Comparison of ENCODE assay signal across 9 mouse cellular contexts in the genomic region with DNA sequence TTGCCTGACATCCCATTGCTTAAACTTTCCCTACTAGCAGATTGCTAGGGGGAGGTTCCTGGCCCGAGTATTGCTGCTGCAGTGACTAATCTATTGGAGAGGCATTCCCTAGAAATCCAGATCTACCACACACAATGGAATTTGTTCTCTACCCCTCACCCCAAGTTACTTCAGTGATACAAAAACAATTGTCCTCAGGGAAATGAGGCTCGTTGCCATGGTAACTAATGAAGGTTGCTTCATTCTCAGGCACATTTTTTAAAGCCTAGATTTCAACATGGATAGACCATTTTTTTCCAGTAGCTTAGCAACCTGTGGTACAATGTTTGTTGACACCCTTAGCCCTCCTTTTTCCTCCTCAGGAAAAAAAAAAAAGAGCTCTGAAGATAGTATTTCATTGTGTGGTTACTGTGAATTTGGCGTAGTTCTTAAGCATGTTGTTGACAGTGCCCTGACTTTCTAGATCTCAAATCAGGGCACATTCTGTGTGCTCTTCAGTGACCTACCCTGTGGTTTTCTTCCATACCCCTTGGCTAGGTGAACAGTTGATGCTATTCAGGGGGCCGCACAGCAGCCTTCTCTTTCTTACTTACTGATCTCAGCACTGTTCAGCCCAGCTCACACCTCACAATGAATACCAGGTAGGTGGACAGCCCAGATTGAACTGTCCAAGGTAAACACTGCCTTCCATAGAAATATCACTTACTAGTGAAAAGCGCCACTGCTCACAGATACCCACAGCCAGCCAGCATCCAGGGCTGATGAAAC. TPM values are rescaled to one million over a fixed set of nuclear protein-coding genes. Genes with fewer than 3 reads are reported as not detected.
DNase-seq lines count a peak whose midpoint lies in the region; ATAC-seq and TF ChIP-seq lines count a peak whose summit lies in the region.
"Had no signal": no experiment of that assay in that cellular context is flagged by ENCODE, and none has a peak within 500 bp of the region (broad histone marks: within the 10 kb centered on the region; RNA-seq: fewer than 3 reads in every experiment).

No protein-coding gene starts in this region.

- H3K4me3 ChIP-seq in limb, embryonic 14.5 days (replicated peaks; ENCODE audit: low read length) = no peak overlapping the region
- H3K4me3 ChIP-seq in limb, embryonic 10.5 days = no peak overlapping the region
- H3K4me3 ChIP-seq in midbrain, embryonic 13.5 days (replicated peaks) = no peak overlapping the region
- H3K4me3 ChIP-seq: limb, embryonic 13.5 days had no signal

- no peaks in the 10 kb centered on the region for H3K27me3 ChIP-seq in limb, embryonic 14.5 days (ENCODE audit: control insufficient read depth, insufficient read depth, low read length)
- no peaks in the 10 kb centered on the region for H3K27me3 ChIP-seq in limb, embryonic 10.5 days (ENCODE audit: low read depth, poor library complexity, severe bottlenecking)
- H3K27me3 ChIP-seq in midbrain, embryonic 13.5 days = no peaks in the 10 kb centered on the region
- H3K27me3 ChIP-seq: limb, embryonic 13.5 days had no signal

- WGBS in limb, embryonic 14.5 days = 63% methylated on average over 5 of the region's 5 CpGs
- WGBS in limb, embryonic 10.5 days = 76% methylated on average over 5 of the region's 5 CpGs
- 37% methylated on average over 5 of the region's 5 CpGs for WGBS in midbrain, embryonic 13.5 days

- 0 out of 2 replicates have a peak overlapping the region, but pooled peaks have one; percentile 8 for H3K27ac ChIP-seq in limb, embryonic 14.5 days (replicated peaks; ENCODE audit: low read depth, low read length)
- H3K27ac ChIP-seq in limb, embryonic 10.5 days = no peak overlapping the region
- peak overlapping the region; percentile 77 for H3K27ac ChIP-seq in midbrain, embryonic 13.5 days
- H3K27ac ChIP-seq: limb, embryonic 13.5 days had no signal

- peak; percentile 59 for DNase-seq in limb, embryonic 14.5 days (ENCODE audit: low spot score)
- DNase-seq in limb, embryonic 10.5 days (ENCODE audit: low spot score) = no peak
- DNase-seq in embryo, embryonic 9.5 days (ENCODE audit: extremely low spot score) = peak; percentile 48
- DNase-seq in heart, adult 8-10 months (ENCODE audit: low spot score) = peak; percentile 72
- DNase-seq in layer of hippocampus, postnatal 10 days (ENCODE audit: low spot score in 2 of 2) = peak; percentile 35 to 54
- no peak for DNase-seq in spleen, adult 18-20 months
- no peak for DNase-seq in thymus, postnatal 4 days

- no peak for TF ChIP-seq POLR2A in limb, embryonic 14.5 days (IDR thresholded peaks at IDR 0.05; ENCODE audit: borderline replicate concordance, extremely low read depth, insufficient read depth, insufficient read length)

- H3K4me1 ChIP-seq in limb, embryonic 14.5 days (ENCODE audit: control insufficient read depth, insufficient read depth, low read length) = peaks cover 7% of the 10 kb centered on the region
- H3K4me1 ChIP-seq in limb, embryonic 10.5 days = peaks cover 23% of the 10 kb centered on the region
- H3K4me1 ChIP-seq in midbrain, embryonic 13.5 days (replicated peaks) = peaks cover 44% of the 10 kb centered on the region

- H3K4me2 ChIP-seq in limb, embryonic 14.5 days (replicated peaks; ENCODE audit: low read depth, low read length, severe bottlenecking) = no peak overlapping the region
- peak overlapping the region; percentile 15; the same call in 1 of the 2 replicates for H3K4me2 ChIP-seq in midbrain, embryonic 13.5 days (replicated peaks)
- H3K4me2 ChIP-seq: limb, embryonic 13.5 days had no signal

- no peaks in the 10 kb centered on the region for H3K9me3 ChIP-seq in limb, embryonic 14.5 days (ENCODE audit: control insufficient read depth, low read length)
- H3K9me3 ChIP-seq in limb, embryonic 10.5 days (replicated peaks) = no peaks in the 10 kb centered on the region
- H3K9me3 ChIP-seq in midbrain, embryonic 13.5 days = no peaks in the 10 kb centered on the region
- H3K9me3 ChIP-seq: limb, embryonic 13.5 days had no signal

- no peaks in the 10 kb centered on the region for H3K36me3 ChIP-seq in limb, embryonic 14.5 days (ENCODE audit: control insufficient read depth, insufficient read depth, low read length)
- H3K36me3 ChIP-seq in limb, embryonic 10.5 days = no peaks in the 10 kb centered on the region
- H3K36me3 ChIP-seq in midbrain, embryonic 13.5 days = no peaks in the 10 kb centered on the region
- H3K36me3 ChIP-seq: limb, embryonic 13.5 days had no signal

- H3K9ac ChIP-seq in limb, embryonic 14.5 days (ENCODE audit: low read depth, low read length, severe bottlenecking) = no peak overlapping the region
- H3K9ac ChIP-seq in midbrain, embryonic 13.5 days (replicated peaks) = no peak overlapping the region
- H3K9ac ChIP-seq: limb, embryonic 13.5 days had no signal

- ATAC-seq in limb, embryonic 14.5 days (ENCODE audit: low FRiP score, low read depth) = no peak
- ATAC-seq in midbrain, embryonic 13.5 days = peak; percentile 75; the same call in 1 of the 2 replicates

RNA-seq across cellular contexts. Expression of gene Wdfy2, which starts 42.8 kb away (rescaled TPM):
- polyA plus RNA-seq in limb, embryonic 14.5 days (2012; rRNA removed) = 10.9 and 11.4 TPM in 2 replicates
- 12.8 and 13.8 TPM in 2 replicates for polyA plus RNA-seq in limb, embryonic 14.5 days (2014; fragmentation: Nextera tagmentation; extraction: Ambion mirVana)
- polyA plus RNA-seq in limb, embryonic 10.5 days (2016; fragmentation: Nextera tagmentation; extraction: Ambion mirVana) = 11.9 and 12.7 TPM in 2 replicates
- total RNA-seq in heart, adult 8-10 months (2022) = 1 to 10 TPM; 5.8 to 7.2 (median 6.1) TPM
- total RNA-seq in layer of hippocampus, postnatal 10 days (2021) = 10 to 100 TPM; 14.2 to 14.5 TPM
- polyA plus RNA-seq in midbrain, embryonic 13.5 days (2015; fragmentation: Nextera tagmentation; extraction: Ambion mirVana) = 8.4 and 9.1 TPM in 2 replicates

Comparison
In these comparisons a context has a peak if more than half of its experiments do, and no peak if none do; other contexts are left out.
1. DNase-seq: peak in limb, embryonic 14.5 days (single experiment), embryo, embryonic 9.5 days (single experiment), heart, adult 8-10 months (single experiment) and layer of hippocampus, postnatal 10 days (2 of 2); none in limb, embryonic 10.5 days (single experiment), spleen, adult 18-20 months (0 of 2) and thymus, postnatal 4 days (single experiment).